Mouse (Mus musculus) inflammation-experienced regulatory T-cells, adult 6 months (primary cell): ENCODE data around the gene Ccdc50. TPM values are rescaled to one million over a fixed set of nuclear protein-coding genes. Genes with fewer than 3 reads are reported as not detected.

Source experiments
- ATAC-seq: one replicate; pipeline ENCODE4 v1.8.0; 2017
- polyA plus RNA-seq, 3 experiments: library from polyadenylated mRNA; unstranded; fragments of 100-300 nt; shearing (Covaris generic); gene quantifications; one replicate each; pipeline ENCODE4 v1.2.1; 2017

The Ccdc50 gene
- 10 to 100 TPM; 30.2 to 37.0 (median 35.4) TPM for polyA plus RNA-seq

DNA sequence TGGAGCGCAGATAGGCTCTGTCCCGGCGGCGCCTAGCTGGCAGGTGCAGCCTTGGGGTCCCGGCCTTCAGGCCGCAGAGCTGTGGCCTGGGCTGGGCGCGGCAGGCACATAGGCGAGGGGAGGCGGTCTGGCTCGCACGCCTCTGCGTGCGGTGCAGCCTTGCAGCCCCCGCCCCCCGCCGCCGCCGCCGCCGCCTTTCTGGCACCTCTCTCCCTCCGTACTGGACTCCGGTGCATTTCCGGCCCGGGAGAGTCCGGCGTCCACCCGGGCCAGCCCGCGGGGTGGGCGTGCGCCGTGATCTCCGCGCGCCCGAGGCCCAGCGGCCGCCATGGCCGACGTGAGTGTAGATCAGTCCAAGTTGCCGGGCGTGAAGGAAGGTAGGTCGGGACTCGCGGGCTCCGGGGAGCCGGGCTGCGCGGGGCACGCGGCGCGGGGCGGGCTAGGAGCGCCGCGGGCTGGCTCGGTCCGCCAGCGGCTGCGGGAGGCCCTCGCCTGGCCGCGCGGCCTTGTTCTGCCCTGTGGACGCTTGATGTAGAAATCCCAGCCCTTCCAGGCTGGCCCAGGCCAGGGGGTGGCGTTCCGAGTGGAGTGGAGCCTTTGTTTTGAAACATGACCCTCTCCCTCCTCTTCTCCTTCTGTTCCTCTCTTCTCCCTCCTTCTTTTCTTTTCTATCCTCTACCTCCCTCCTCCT is at the start of gene Ccdc50:
Ccdc50 (plus strand) TSS at position 109 of the 691 bp plus-strand sequence.
- ATAC-seq: peak; percentile 36

DNA sequence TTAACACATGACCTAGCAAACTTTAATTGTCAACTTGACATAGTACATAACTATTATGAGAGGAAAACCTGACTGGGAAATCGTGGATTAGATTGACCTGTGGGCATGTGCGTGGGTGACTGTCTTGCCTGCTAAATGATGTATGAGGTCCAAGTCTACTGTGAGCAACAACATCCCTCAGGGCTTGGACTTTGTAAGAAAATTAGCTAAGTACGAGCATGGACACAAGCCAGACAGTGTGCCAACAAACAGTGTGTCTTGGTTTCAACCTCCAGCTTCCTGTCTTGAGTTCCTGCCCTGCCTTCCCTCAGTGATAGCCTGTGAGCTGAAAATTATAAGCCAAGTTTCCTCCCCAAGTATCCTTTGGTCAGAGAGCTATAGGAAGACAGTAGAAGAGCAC is 41.1 kb upstream of the Ccdc50 start:
- no peak for ATAC-seq

DNA sequence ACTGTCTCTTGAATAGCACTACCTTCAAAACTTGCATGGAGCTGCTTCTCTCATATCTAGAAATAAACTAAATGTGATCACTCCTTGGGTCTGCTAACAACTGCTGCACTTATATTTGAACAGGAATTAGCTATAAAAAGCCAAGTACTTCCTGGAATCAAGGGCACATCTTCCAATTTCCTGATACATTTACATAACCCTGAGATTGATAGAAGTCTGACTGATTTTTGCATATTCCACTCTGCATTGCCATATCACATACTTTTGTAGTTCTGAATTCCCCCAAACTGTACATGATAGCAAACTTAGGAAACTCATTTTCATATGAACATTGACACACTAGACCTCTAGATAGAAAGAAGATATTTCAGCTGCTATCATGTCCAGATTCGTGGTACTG is 40.3 kb upstream of the Ccdc50 start:
- no peak for ATAC-seq

DNA sequence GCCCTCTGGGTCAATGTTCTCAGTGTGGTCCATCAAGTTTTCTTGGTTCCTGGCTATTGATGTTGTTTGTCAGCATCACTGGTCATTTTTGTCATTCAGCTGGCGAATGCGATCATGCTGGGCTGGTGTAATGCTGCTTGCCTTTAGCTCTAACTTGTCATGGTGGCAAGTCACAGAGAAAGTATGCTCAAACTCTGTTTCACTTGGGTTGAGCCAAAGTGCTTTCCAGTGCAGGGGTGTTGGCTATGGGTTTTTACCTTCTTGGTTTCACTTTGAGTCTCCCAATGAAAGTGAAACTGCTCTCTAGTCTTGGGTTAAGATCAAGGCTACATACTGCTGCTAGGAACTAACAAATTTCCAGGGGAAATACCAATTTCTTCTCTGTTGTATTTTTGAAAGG is 39.4 kb upstream of the Ccdc50 start:
- peak; percentile 99 for ATAC-seq

DNA sequence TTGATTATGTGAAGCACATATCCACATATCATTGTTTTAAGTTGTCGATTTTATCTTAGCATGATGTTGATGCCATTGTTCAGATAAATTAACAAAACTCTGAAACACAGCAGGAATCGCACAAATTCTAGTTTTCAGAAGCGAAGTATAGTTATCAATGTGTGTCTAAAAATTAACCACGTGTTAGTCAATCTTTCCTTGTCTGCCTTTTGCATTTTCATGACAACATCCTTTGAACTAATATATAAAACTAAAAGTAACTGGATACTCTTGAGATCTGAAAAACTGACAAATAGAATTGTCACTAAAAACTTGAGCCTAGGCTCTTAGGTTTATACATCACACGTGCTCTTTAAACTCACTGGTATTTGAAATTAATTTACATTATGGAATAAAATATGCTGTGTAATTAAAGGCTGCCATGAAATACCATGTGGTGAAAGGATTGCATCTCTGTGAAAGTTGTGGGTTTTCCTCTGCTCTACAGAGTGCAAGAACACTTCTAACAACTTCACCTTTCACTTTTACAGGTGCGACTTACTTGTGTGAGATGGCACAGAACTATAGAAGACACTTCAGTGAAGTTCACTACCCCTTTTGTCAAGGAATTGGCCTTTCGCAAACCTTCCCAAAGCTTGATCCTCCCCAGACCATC is 38.7 kb upstream of the Ccdc50 start:
- no peak for ATAC-seq

DNA sequence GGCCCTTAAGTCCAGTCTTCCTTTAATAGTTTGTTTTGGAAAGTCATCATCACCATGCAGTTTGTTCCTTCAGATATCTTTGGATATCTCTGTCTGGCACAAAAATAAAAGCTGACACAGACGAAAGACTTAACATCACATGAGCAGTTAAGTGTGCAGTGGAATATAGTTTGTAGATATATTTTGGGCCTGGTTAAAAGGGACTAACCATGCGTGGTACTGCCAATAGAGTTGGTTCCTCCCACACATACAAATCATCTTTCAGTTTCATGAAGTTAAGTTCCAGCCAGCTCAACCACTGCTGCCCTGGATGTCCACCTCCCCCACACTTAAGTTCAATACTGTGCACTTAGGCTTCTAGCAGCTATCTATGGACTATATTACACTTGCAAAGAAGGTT is 34.2 kb upstream of the Ccdc50 start:
- ATAC-seq: peak; percentile 67

DNA sequence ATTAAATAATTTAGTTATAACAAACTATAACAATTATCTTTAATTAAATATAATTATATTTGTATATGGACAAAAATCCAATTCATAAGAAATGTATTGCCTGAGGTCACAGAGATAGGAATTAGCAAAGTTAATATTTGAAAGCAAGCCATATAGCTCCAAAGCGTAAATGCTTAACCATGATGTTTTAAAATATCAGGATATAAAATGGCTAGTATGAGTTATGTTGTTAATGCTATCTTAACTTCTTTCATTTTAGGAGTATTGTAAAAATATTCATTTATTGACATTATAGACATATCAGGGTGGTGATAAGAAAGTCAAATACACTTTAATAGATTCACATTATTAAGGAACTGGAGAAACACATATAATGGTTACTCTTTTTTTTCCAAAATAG is 28.6 kb upstream of the Ccdc50 start:
- ATAC-seq: no peak

DNA sequence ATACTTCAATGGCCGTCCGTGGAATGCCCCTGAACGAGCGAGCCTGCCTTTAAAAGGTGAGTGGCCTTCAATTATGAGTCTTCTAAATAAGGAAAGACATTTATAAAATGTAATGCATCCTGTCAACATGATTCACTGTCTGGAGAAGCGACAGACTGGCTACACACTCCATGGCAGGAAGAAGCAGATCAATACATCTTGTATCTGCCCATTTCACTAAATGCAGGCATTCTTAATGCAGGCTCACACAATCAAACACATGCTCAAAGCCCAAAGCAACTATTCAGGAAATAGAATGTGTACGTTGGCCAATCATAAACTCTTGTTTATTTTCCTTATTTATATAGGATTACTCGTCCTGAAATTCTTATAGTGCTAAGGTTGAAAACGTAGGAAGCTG is 18.5 kb upstream of the Ccdc50 start, which contains the start of gene Uts2b:
Uts2b (minus strand) TSS at position 49 of the 400 bp plus-strand sequence.
- ATAC-seq: no peak

DNA sequence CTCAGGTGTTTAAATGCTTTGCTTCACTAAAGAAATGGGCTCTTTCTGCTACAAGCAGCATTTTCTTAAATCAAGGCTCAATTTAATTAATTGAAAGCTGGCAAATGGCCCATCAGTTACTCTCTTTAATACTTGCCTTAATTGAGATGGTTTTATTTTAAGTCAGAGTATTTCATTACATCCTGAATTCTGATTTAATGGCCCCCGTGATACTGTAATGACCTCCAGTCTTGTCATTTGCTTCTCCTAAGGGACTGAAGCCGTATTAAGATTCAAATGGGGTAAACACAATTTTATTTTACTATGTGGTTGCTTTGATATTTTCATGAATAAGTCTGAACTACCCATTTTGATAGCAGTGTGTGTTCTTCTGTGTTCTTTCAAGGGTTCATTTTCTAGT is 18.0 kb upstream of the Ccdc50 start:
- no peak for ATAC-seq

DNA sequence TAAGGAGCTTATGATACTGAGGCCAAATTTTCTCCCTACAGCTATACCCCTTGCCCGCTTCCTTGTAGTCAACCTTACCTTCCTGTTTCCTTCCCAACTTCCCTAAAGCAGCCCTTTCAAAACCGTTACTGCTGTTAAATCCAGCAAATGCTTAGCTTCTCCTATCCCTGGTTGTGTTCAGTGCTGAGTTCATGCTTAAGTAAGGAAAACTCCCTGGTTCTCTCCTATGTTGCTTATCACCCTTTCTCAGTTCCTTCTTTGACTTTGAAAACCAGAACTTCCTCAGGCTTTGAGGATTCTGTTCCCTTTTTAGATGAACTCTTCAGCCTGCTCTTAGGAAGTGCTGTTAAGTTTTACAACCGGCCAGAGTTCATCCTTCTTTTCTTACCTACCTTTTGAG is 14.5 kb upstream of the Ccdc50 start:
- no peak for ATAC-seq

DNA sequence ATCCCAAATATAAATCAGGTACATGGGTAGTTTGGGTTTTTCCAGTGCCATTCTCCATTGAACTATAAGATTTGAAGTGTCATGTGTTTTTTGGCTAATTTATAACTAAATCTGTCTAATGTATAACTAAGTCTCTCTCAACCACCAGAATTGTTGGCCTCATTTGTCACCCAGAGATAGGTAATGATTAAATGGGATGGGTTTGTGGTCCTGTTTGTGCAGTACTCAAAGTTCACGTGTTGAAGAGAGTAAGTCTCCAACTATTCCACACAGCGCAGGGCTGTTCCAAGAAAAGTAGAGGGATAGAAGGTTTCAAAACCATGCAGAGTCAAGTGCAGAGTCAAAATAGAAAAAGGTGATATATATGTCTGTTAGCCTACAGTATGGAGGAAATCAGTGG is 13.4 kb upstream of the Ccdc50 start:
- no peak for ATAC-seq

DNA sequence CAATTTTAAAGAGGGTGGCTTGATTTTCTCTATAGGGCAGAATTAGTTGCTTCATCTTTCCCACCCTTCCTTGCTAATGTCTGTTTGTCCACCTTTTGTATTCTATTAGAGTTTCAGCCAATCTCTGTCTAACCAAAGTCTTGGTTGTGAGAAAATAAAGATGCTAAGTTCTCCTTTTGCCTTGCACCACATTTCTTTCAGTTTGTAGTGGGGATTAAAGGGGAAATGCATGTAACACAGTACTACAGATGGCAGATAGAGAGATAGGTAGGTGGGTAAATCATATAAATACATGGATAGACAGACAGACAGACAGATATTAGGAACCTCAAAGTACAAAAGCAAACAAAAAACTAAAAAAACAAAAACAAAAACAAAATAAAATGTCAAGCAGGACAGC is 12.1 kb upstream of the Ccdc50 start:
- ATAC-seq: no peak

DNA sequence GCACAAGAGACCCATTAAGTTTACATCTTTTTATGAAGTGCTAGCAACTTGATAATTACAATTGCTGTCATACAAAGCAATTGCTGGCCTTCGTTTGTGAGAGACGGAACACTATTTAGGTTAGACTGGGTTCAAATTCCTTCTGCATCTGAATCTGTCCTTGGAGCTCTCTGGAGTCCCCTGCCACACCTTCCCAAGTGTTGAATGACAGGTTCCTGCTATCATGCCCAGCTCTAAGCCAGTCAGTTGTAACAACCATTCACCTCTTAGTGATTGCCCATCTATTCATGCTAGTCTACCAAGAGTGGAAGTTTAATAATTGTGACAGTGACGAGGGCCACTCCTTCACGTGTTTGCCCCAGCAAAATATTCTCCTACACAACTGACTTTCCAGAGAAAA is 6.5 kb upstream of the Ccdc50 start:
- no peak for ATAC-seq

DNA sequence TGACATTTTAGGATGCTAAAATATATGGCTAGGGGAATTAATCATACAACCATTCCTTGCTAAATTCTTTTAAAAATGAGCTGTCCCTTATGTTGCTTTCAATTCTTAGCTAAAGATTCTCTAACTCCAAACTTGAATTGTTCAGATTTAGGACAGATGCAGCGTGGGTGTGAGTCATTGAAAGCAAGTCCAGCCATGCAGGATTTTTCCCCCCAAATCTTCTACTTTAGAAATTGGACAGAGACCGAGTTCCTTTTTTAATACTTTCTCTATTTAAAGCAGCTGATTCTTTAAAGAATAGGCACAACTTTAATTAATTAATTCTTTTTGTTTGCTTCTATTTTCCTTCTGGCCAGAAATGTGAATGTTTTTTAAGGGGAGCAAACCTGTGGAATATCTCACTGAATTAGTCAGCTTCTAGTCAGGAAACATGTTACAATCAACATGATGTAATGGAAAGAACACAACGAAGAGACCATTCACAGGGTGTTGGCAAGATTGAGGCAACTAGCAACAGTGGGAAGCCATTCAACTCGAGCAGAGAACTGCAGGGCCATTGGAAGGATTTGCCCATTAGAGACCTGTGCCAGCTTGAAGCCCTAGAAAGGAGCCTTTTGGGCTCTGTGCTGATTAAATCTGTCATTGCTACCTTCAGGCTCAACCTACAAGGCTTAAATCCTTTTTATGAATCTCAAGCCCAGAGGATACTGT is 3.6 kb upstream of the Ccdc50 start:
- ATAC-seq: no peak

DNA sequence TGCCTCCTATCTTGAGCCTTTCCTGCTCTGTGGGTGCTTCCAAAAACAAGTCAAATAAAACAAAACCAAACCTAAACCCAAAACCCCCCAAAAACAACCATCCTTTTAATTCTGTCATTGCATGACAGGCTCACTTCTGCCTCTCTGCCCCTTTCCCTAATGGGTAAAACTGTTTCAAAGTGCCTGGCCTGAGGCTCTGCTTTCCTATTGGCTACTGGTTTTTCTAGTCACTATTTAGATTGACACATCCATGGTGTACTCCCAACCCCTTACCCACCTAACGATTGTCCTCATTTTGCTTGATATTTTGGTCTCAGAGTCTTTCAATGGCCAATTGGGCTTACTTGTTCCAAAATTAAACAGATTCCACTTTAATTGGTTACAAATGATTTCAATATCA is 3.0 kb upstream of the Ccdc50 start:
- ATAC-seq: no peak

DNA sequence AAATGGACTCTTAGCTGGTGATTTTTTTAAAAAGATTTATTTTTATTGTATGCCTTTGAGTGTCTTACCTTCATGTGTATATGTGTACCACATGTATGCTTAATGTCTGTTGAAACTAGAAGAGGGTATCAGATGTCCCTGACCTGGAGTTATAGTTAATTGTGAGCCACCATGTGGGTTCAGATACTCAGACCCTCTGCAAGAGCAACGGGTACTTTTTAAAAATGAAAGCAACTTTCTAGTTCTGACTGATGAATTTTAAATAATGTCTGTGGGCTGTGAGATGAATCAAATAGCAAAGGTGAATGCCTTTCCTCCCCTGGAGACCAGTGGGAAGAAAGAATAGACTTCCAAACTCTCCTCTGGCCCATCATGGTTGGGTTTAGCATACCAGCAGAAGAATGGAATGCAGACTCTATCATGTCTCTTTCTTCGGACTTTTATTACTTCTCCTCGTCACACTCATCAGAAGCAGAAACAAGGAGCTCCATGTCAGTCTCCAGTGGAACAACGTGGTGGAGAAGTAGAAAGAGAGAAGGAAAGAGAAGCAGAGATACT is 1.7 kb upstream of the Ccdc50 start:
- ATAC-seq: no peak

DNA sequence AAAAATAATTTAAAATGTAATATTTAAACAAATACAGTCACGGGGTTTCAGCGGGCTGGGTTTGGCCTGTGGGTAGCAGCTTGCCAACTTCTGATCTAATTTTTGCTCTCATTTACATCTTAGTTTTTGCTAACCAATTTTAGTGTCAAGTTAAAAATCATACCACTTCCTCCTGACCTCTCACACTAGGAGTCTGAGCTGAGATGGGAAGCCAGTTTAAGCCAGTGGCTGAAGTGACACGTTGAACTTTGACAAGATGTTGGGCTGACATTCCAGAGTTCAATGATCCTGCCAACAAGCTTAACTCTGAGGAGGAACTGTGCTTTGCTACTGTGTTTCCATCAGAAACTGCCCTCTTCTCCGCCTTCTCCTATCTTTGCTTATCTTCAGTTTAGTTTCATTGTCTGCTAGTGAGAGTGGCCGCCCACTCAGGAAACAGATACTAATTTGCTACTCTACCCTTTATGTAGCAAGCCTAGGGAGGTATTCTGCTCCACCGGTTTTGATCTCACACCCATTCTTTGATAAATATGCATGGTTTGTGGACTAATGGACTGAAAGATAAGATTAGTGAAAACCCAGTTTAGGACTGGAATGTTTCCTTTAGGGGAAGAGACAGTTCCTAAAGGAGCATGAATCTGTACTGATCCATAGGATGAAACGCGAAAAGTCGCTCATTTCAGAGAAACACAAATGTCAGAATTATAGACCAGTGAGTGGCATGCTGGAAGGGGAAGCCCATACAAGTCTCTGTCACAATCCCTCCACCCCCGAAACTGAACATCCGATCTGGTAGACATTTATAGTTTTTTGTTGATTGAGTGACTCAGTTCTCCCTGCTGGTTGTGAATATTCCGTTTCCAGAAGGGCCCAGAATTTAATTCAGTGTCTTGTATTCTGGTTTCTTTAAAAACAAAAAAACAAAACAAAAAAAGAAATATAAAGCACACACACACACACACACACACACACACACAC is 746 bp upstream of the Ccdc50 start:
- peak; percentile 61 for ATAC-seq

DNA sequence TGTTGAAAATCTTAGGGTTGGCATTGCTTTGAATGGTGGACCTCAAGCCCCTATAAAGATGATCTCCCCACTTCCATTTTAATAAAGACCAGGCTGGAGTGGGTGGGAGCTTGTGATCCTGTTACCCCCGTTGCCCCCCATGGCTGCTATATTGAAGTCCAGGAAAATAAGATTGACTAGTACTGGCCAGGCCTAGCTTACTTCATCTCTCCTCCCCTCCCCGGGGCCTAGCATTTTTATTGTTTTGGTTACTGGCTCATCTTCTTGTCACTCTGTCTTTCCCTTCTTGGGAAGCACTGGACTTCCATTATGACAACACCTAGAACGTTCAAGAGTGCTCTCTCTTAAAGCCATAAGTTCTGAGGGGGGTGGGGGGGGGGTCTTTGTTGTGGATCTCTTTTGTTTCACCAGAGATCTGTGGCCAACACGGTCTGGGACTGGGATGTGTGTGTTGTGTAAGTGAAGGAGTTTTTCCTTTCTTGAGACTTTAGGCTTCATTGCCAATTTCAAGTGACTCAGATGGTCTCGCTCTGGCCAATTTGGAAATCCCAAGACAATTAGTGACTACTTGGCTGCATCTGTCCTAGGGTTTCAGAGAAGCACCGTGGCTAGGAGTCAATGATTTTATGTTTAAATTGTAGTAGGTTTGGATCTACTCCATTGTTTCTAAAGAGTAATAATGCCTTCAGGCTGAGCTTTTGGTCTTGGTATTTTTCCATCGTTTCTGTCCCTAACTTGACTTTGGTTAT is 1.0 kb downstream of the Ccdc50 start:
- ATAC-seq: no peak

DNA sequence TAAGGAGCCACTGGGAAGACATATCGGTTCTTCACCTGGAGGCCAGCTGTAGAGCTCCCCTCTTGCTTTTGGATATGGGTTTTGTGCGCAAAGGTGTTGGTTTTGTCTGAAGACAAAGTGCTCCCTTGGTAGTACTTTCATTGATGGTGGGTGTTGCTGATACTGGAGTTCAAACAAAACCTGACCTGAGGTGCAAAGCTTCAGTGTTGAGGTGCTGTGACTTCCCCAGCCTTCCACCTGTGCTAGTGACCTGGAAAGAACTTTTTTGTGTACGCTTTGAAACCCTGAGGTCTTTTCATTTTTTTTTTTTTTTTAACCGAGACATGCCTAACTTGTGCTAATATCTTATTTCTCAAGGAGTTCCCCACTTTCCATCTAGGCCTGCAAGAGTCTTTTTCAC is 1.6 kb downstream of the Ccdc50 start:
- ATAC-seq: no peak

DNA sequence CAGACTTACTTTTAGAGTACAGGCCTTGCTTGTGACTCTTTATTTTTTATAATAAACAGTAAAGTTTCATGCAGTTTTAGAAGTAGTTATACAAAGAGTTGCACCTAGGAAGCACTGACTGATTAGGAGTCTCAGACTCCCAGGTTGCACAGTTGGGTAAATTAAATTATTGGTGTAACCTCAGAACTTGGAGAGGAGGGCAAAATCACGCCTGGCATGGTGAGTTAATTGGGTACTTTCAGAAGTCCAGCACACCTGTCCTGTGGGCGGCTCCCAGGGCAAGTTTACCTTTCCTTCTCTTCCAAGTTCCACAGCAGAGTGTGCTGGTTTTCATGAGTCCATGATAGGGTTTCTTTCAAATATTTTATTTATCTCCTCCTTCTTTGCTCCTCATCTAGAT is 3.2 kb downstream of the Ccdc50 start:
- no peak for ATAC-seq

DNA sequence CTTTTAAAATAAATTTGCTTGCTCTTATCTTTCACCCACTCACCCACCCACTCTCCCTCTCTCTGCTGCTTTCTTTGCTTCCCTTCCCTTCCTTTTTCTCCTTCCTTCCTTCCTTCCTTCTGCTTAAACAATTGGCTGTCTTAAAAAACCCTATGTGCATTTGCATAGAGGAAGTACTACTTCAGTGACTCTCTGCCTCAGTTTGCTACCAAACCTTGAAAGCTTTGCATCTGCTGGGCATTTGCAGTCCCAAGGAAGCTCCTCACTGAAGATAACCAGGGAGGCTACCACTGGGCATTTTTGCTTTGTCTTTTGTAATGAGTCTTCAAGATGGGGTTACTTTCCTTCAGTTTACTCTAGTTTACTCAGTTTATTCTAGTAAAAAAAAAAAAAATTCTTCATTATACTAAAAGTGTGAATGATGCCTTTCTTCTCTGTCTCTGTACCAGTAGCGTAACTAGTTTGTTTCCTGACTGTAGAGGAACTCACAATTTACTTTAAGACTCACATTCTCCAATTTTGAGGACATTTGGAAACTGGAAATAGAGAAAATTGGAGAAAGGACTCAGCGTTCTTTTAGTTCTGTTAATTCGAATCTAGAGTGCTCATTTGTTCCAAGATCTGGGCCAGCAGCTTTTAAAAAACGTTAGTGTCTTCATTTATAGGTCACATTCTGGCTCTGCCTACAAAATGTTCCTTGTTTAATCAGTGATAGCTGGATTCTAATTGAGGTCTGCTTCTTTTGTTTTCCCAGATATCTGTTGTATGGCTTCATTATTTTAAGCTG is 6.8 kb downstream of the Ccdc50 start:
- no peak for ATAC-seq
